Comparison of ENCODE assay signal across 9 mouse cellular contexts in genomic region chr10:117150764-117151163, GRCm38 (mm10). TPM values are rescaled to one million over a fixed set of nuclear protein-coding genes. Genes with fewer than 3 reads are reported as not detected.
DNase-seq lines count a peak whose midpoint lies in the region; ATAC-seq lines count a peak whose summit lies in the region.
"Had no signal": no experiment of that assay in that cellular context is flagged by ENCODE, and none has a peak within 500 bp of the region (broad histone marks: within the 10 kb centered on the region; RNA-seq: fewer than 3 reads in every experiment).

No protein-coding gene starts in this region.

- 0 out of 2 replicates have a peak overlapping the region, but pooled peaks have one; percentile 72 for H3K27ac ChIP-seq in heart, embryonic 13.5 days (replicated peaks)
- no peak overlapping the region for H3K27ac ChIP-seq in limb, embryonic 10.5 days

- H3K27me3 ChIP-seq in heart, embryonic 13.5 days (replicated peaks): no peaks in the 10 kb centered on the region
- 0 out of 2 replicates have a peak, but pooled peaks cover 7% of the 10 kb centered on the region for H3K27me3 ChIP-seq in limb, embryonic 10.5 days (ENCODE audit: low read depth, poor library complexity, severe bottlenecking)
- H3K27me3 ChIP-seq: Patski had no signal

- H3K4me3 ChIP-seq in heart, embryonic 13.5 days: peak overlapping the region; percentile 90; the same call in 1 of the 2 replicates
- H3K4me3 ChIP-seq in limb, embryonic 10.5 days: 0 out of 2 replicates have a peak overlapping the region, but pooled peaks have one; percentile 9

- H3K9me3 ChIP-seq in heart, embryonic 13.5 days: no peaks in the 10 kb centered on the region
- no peaks in the 10 kb centered on the region for H3K9me3 ChIP-seq in limb, embryonic 10.5 days (replicated peaks)

- intact Hi-C loops in heart, postnatal 25 days (cut with DNase I): loop anchor here (5.0 kb wide), 1 partner anchor 57 kb away; no protein-coding TSS in a partner anchor
- intact Hi-C loops in left cerebral cortex, postnatal 36 days (cut with DNase I): no loop called here

- H3K36me3 ChIP-seq in heart, embryonic 13.5 days: no peaks in the 10 kb centered on the region
- no peaks in the 10 kb centered on the region for H3K36me3 ChIP-seq in limb, embryonic 10.5 days

- no peak for ATAC-seq in heart, embryonic 13.5 days (ENCODE audit: extremely low read depth, insufficient number of reproducible peaks, low FRiP score, low TSS enrichment)
- ATAC-seq: Patski had no signal

- H3K9ac ChIP-seq in heart, embryonic 13.5 days: no peak overlapping the region

- 23% methylated on average over 10 of the region's 10 CpGs for WGBS in heart, embryonic 13.5 days
- WGBS in limb, embryonic 10.5 days: 15% methylated on average over 10 of the region's 10 CpGs

- no peak for DNase-seq in heart, postnatal 25 days (ENCODE audit: low spot score)
- DNase-seq in retina, postnatal 1 day: peak; percentile 15
- DNase-seq in retina, embryonic 14.5 days (ENCODE audit: low spot score): no peak
- DNase-seq in limb, embryonic 10.5 days (ENCODE audit: low spot score): no peak
- DNase-seq in gastrocnemius, postnatal 10 days: no peak
- no peak for DNase-seq in urinary bladder, postnatal 14 days (ENCODE audit: low spot score)
- no peak for DNase-seq in left cerebral cortex, postnatal 36 days (ENCODE audit: low spot score in 2 of 2)

- peaks cover 51% of the 10 kb centered on the region for H3K4me1 ChIP-seq in heart, embryonic 13.5 days
- peaks cover 46% of the 10 kb centered on the region for H3K4me1 ChIP-seq in limb, embryonic 10.5 days

- peak overlapping the region; percentile 83 for H3K4me2 ChIP-seq in heart, embryonic 13.5 days

RNA-seq across cellular contexts. Expression of gene Frs2, which starts 2.4 kb away (rescaled TPM):
- polyA plus RNA-seq in heart, embryonic 13.5 days (2015; fragmentation: Nextera tagmentation; extraction: Ambion mirVana): 14.7 and 16.2 TPM in 2 replicates
- total RNA-seq in heart, postnatal 25 days (2021): 10 to 100 TPM; 16.3 to 17.1 TPM
- polyA plus RNA-seq in limb, embryonic 10.5 days (2016; fragmentation: Nextera tagmentation; extraction: Ambion mirVana): 18.0 and 20.0 TPM in 2 replicates
- total RNA-seq in gastrocnemius, postnatal 10 days (2021): 10 to 100 TPM; 11.3 to 15.0 TPM
- total RNA-seq in left cerebral cortex, postnatal 36 days (2021): 10 to 100 TPM; 33.2 to 35.6 TPM
